Mouse (Mus musculus) cerebellum, adult 8-10 months (tissue): Measurements from ENCODE around the gene Klc4.

Experiments used
- DNase-seq: peaks from one replicate; pipeline ENCODE4 v3.0.0; 2022

Gene Klc4

DNA sequence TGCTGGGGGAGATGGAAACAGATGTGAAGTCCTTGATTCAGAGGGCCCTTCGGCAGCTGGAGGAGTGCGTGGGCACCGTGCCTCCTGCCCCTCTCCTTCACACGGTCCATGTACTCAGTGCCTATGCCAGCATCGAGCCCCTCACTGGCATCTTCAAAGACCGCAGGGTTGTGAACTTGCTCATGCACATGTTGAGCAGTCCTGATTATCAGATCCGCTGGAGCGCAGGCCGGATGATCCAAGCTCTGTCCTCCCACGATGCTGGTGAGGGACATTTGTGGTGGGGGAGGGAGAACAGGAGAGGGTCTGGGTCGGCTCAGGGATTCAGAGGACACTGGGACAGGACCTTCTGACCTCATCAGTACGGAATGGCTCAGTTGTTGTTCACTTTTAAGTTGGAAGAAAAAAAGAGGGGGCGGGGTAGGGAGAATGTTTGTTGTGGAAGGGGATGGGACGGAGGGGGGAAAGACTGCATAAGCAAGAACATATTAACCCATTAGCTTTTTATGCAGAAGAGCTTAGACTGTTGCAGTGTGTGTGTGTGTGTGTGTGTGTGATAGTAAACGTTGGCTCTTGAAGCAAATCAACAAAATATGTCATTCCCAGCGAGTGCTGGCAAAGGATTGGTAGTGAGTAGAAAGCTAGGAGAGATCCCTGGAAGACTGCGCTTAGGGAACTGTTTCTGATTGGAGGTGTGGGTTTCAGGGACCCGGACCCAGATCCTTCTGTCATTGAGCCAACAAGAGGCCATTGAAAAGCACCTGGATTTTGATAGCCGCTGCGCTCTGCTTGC is 6.1 kb upstream of the Klc4 start:
- no peak for DNase-seq

DNA sequence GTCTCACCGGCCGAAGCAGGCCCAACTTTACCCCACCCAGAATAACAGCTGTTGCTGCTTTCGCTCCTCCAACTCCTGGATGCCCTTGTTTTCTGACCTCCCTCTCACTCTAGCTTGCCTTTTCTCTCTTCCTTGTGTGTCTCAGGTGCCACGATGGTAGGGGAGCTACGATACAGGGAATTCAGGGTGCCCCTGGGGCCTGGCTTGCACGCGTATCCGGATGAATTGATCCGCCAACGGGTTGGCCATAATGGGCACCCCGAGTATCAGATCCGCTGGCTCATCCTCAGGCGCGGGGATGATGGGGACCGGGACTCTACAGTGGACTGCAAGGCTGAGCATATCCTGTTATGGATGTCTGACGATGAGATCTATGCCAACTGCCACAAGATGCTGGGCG is 5.5 kb upstream of the Klc4 start:
- no peak for DNase-seq

DNA sequence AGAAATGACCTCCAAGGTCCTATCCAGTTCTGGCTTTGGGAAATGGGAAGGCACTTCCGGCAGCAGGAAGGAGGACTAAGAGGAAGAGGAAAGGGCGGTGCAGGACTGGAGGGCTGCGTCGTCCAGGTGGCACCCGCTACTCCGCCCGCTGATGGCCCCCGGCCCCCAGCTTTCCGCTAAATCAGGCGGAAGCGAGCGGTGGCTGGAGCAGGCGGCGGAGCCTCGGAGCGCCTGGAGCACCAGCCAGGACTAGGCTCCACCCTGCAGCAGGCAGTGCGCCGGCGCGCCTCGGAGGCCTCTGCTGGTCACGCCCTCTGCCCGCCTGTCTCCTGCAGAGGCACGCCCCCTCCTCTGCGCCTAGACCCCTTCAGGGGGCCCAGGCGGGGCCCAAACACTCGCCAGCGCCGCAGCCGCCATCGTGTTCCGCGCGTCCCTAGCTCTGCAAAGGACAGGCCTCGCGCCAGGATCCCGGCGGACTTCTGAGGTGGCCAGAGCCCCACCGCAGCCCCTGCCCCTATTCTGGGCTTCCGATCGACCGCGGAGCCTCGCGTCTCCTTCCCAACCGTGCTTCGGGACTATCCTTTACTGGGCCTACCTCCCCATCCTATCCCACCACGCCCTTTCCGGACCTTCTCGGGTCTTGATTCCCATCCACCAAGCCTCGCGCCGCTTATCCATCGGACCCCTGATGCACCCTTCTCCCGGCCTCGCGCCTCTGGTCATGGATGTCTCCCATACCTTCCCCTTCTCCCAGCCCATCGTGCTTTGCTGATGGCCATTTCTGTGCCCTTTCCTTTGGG is 4.6 kb upstream of the Klc4 start, which contains the start of gene Cul7:
Gene Cul7 (plus strand): TSS at position 106 of the 800 bp plus-strand sequence.
- DNase-seq = peak; percentile 85

DNA sequence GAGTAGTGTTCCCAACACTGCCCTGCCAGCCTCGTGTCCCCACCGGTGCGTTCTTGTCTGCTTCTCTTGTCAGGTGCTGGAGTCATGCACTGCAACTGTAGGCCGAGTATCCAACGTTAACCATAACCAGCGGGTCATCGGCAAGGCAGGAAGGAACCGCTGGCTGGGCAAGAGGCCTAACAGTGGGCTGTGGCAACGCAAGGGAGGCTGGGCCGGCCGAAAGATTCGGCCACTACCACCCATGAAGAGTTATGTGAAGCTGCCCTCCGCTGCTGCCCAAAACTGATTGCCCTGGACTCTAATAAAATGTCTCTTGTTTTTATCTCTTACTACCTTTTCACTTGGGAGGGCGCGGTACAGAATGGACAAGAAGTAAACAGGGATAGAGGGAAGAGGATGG is 4.0 kb upstream of the Klc4 start:
- DNase-seq = no peak

DNA sequence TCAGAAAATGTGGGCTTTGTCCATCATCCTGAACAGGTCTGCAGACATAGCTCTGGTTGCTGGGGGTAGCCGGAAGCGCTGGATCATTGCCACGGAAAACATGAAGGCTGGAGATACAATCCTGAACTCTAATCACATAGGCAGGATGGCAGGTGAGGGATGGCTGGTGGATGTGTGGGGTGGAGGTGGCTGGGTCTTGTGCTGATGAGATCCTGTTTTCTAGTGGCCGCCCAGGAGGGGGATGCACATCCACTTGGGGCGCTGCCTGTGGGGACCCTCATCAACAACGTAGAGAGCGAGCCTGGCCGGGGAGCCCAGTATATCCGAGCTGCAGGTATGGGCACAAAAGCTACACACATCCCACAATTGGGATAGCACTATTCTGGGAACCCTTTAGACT is 2.6 kb upstream of the Klc4 start:
- DNase-seq = no peak

DNA sequence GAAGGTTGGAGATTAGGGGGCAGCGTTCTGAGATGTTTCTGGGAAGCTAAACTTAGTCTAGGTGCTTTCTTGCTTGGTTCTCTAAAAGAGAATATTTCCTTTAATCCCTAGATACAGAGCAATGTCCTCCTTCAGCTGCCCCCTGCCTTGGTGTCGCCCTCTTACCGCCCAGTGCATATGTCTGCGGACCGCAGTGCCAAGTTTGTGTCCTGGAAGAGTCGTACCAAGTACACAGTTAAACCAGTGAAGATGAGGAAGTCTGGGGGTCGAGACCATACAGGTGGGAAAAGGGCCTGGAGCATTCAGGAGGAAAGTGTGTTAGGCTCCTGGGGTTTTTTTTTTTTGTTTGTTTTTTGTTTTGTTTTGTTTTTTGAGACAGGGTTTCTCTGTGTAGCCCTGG is 1.5 kb upstream of the Klc4 start:
- no peak for DNase-seq

DNA sequence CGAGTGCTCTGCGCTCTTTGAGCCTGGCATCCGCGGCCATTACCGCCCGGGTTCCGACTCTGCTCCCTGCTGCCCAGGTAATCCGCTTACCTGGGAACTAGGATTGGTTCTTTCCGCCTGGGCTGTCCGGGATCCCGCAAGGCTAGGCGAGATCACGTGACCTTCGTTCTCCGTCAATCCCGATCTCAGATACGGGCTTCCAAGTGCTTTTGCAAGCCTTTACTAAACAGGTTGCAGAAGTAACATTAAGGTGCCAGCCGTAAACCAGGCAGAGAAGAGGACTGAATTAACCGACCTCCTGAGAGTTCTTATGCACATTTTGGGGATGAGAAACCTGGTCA is 470 bp upstream of the Klc4 start:
- DNase-seq = no peak

DNA sequence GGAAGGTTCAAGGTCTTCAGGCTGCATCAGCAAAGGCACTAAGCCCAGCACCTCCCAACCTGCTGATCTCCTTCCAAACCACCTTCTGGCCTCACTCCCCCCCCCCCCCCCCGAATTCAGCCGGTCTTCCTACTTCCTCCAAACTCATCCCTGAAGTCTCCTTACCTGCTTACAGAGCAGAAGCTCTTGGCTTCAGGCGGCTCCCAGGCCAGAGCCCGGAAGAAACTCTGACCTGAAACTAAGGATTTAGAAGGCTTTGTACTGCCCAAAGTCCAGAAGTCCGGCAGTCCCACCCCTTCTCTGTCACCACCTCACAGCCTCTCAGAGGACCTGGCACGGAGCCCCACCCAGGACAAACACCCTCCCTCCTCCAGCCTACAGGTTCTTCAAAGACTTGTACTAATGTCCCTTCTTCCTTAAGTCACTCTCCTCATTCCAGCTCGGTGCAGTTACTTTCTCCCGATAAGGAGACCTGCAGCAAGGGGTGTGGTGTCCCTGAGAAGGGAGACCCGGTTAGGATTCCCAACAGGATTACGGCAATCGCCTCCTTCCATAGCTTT is 826 bp downstream of the Klc4 start:
- DNase-seq = peak; percentile 61

DNA sequence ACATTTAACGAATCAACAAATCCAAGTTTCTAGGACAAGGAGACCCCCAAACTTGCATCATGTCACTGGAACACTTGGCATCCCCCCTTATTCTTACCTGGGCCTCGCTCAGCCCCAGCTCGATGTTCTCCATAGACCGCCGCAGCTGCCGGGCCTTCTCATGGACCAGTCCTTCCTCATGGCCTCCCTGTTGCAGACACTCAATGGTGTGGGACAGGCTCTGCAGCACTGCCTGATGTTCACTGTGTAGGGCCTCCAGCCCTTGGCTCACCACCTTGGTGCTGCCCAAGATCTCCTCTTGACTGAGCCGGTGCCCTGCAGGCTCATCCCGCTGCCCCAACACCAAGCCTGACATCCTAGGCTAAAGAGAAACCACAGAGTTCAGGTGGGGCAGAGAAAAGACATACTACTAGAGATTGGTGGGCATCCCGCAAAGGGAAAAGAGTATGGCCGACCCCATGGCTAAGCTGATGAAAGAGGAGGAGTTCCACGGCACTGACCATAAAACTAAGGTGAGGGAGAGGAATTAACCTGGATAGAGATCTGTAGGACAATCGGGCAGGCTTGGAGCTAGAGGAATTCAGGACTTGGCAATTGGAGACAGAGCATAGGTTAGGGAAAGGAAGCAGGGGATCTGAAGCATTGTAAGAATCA is 1.5 kb downstream of the Klc4 start:
- no peak for DNase-seq

DNA sequence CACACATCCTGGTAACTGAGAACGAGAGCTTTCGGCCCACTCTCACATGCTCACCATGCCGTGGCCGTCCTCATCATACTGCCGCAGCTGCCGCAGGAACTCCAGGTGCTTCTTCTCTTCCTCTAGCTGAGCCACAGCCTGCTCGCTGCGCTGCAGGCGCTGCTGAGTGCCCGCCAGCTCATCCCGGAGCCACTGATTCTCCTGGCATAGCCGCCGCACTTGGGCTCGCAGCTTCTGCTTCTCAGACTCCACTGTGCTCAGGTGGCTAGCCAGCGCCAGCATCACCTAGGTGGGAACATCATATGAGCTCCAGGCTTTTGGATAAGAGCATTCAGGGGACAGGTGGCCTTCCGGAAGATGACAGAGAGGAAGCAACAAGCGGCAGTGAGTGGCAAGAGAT is 3.8 kb downstream of the Klc4 start:
- DNase-seq = no peak

DNA sequence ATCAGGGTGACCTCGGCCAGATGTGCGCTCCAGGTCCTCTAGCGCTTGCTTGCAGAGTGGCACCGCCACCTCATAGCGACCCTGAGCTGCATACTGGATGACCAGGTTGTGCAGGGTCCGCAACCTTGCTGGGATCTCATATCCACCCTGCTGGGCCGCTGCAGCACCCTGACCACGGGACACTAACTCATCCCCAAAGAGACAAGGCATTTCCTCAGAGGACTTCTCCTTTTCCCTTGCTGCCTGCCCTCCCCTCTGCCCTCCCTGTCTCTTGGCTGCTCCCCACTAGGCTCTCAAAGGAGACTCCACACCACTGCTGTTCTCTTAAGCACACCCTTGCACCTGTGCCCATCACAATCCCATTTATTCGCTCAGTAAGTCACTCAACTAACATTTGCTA is 5.9 kb downstream of the Klc4 start:
- DNase-seq = no peak

DNA sequence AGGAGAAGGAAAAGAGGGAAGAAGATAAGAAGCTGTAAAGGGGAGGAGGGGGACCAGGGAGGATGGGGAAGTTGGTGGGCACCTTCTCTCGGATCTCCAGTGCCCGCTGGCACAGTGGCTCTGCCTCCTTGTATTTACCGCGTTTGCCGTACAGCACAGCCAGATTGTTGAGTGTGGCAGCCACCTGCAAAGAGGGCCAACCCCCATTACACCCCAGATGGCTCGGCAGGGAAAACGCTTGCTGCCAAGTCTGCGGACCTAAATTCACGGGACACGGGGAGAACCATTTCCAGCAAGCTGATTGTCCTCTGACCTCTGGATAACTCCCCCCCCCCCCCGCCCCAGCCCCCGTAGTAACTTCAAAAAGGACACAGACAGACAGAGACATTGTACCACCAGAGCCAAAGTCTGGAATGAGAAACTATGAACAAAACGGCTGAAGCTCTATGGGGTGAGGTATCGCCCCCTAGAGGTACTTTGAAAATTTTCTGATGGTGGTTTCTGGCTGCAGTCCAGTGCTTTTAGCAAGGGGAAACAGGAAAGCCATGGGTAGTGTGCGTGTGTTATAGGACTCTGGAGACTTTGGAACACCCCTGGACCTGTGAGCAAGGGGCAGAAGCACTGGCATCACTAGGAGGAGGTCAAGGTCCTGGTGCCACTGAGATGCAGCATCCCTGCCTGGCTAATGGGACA is 8.8 kb downstream of the Klc4 start:
- peak; percentile 81 for DNase-seq

DNA sequence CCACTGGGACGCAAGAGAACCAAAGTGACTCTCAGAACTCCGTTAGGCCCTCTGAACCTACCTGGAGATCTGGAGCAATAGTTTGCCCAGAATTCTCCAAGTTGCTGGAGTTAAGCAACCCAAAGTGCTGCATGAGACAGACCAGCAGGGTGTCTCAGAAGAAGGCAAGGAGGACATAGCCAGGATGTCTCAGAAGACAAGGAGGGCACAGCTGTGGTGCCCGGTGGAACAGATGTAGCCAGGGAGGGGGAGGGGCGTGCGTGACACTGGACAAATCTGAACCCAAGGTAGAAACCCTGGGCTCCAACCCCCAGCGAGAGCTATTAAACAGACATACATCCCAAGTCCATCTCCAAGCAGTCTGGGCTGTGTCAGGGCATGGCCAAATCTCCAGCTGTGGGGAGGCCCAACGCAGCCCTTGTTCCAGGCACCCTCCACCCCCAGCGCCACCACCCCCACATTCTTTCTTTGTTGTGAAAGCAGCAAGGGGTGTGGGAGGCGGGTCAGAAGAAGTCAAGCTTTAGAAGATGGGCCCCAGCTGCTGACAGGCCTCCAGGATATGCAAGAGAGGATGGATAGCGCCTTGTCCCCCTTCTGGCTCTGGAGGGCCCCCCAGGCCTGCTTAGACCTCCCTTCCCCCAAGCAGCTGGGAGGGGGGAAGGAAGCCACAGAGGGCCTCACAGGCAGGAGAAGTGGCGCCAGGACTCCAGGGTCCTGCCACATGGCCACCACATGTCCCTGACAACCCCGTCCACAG is 16.0 kb downstream of the Klc4 start:
- DNase-seq = no peak

DNA sequence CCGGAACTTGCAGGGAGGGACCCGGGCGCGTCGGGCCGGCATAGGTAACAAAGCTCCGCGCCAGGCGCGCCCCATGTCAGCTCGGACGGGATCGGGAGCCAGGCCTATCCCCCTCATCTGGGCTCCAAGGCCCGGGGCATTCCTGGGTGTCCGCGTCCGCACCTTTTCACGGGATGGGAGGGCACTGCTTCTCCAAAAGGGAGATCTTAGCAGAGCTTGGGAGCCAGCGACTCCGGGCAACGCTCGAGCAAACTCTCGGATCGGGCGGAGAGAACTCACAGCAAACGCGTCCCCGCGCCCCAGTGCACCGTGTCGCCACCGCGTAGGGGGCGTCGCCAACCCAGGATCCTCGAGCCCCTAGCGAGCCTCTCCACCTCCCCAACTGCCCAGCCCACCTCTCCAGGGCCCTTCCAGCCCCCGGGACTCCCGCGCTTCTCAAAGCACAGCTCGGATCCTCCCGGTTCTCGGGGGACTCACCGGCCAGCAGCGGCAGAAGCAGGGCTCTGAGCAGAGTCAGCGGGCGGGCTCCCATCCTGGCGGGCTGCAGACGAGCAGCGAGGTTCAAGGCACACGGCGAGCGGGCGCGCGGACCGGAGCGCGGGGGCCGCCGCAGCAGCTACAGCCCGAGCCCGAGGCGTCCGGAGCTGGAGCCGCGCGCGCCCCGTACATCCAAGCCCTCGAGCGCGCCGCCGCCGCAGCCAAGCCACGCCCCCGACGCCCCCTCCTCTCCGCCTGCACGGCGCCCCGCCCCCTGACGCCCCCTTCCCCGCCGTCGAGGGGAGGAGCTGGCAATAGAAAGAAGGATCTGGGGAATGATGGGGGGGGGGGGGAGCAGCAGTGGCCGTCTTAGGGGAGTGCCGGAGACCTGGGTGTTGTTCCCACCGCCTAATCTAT is 16.8 kb downstream of the Klc4 start, which contains the start of gene Ptk7:
Gene Ptk7 (minus strand): TSS at position 714 of the 894 bp plus-strand sequence.
- DNase-seq = no peak

DNA sequence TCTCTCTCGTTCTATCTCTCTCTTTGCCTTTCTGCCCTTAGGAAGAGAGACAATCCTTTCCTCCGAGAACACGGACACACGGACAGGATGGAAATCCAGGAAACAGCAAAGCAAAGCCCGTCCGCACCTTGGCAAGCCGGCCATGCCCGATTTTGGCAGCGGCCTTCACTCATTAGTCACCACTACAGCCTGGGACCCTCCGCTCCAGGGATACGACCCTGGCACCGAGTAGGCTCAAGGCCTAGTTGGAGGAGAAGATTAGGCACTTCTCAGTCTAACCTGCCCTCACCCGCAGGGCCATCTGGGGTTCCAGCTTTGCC is 17.4 kb downstream of the Klc4 start:
- DNase-seq = no peak

DNA sequence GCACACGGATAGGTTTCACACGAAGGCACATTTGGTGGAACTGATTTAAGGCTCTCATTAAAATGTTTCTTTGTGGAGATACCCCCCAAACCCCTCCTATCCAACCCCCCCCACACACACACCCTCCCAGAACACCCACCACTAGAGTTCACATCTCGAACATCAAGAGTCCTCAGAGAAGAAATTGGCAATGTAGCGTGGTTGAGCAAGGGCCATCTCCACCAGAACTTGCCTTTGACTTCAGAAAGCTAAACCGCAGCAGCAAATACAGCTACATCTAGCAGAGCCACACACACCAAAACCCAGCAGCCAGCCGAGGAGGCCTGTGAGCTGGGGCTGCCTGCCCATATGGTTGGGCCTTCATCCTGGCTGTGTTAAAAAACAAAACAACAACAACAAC is 18.4 kb downstream of the Klc4 start:
- no peak for DNase-seq

DNA sequence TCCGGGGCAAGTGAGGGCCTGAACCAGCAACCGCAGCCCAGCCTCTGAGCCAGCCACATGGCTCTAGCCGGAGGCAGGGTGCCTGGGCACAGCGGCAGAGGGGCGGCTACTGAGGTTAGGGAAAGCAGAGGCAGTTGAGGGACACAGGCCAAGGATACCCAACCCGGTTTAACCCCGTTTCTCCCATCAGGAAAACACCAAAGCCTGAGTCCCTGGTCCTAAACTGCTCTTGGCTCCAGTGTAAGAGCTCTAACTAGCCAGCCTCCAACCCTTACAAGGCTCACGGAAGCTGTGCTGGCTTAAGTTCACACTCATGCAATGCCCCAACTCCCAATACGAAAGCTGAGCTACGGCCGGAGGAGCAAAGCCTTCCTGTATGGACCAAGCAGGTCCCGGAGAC is 21.2 kb downstream of the Klc4 start:
- no peak for DNase-seq

DNA sequence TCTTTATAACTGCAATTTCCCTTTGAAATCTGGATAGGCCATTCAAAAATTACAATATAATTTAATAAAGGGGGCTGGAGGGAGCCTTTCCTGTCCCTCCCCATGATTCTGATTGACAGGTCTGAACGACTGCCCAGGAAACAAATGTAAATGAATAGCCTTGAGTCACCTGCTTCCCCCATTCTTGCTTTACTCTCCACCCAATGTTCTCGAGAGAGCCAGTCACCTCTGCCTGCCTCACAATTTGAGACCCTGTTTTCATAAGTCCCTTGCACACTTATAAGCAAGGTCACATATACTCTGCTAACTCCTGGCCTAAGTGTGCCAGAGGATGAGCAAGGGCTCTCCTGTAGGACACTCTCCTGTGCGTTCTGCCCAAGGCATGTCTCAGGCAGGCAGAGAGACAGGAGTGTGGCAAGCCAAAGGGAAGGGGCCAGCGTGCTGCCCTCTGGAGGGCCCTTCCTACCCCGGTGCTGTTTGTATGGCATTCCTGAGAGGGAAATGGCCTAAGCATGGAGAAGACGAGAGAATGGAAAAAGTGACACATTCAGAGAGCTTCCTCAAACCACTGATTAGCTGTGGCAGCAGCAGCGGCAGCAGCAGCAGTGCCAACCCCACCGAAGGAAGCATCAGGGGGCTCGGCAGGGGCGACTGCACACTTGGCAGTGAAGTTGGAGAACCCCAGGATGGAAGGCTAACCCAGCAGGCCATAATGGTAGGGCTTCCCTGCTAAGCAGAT is 21.8 kb downstream of the Klc4 start:
- DNase-seq = no peak

DNA sequence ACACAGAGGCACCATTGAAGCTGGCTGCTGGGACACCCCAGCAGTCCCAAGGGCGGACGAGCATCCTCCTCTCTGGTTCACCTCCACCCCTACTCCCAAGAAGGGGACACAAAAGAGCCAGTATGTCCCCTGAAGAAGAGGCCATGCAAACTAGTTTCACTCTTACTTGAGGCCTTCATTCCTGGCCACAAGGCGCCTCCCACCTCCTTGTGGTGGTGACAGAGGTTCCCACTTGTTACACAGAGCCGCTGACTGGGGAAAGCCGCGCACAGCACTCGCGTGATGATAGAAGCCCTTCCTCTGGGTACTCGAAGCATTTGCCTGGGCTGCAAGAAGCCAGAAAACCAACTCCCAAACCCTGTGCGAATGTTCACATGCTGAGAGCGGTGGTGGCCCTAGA is 23.6 kb downstream of the Klc4 start:
- no peak for DNase-seq

DNA sequence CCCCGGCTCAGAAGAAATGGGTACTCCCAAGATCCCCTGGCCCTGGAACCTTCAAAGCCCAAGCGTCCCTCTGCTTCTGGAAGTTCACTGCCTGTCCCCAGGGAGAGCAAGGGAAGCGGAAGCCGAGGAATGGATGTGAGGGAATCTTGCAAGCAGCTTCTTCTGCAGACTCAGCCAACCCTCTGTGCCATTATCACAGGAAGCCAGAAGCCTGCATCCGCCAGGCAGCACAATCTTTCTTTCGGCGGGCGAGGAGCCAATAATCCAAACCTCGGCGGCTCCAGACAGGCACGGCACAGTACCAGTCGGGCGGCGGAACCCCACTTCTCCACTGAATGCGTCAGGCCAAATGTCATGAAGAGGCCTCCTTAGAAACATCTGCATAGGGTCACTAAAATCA is 24.5 kb downstream of the Klc4 start:
- DNase-seq = no peak
